Comparison of ENCODE assay signal across 22 mouse cellular contexts in genomic region chr1:39857448-39857820, GRCm38 (mm10). TPM values are rescaled to one million over a fixed set of nuclear protein-coding genes. Genes with fewer than 3 reads are reported as not detected.
DNase-seq lines count a peak whose midpoint lies in the region.
"Had no signal": no experiment of that assay in that cellular context is flagged by ENCODE, and none has a peak within 500 bp of the region (broad histone marks: within the 10 kb centered on the region; RNA-seq: fewer than 3 reads in every experiment).

No protein-coding gene starts in this region.

- WGBS in heart, embryonic 10.5 days = 82% methylated on average over 6 of the region's 6 CpGs

- H3K9me3 ChIP-seq in heart, embryonic 10.5 days = no peaks in the 10 kb centered on the region
- H3K9me3 ChIP-seq: limb, embryonic 12.5 days; liver, embryonic 13.5 days; lung, embryonic 15.5 days; midbrain, embryonic 13.5 days had no signal

- no peaks in the 10 kb centered on the region for H3K27me3 ChIP-seq in heart, embryonic 10.5 days (ENCODE audit: insufficient read depth, poor library complexity, severe bottlenecking)
- H3K27me3 ChIP-seq: limb, embryonic 12.5 days; lung, embryonic 15.5 days; midbrain, embryonic 13.5 days had no signal

- peak overlapping the region; percentile 59 for H3K27ac ChIP-seq in heart, embryonic 10.5 days
- H3K27ac ChIP-seq: gastrocnemius, adult 2 months; left cerebral cortex, adult 2 months; limb, embryonic 12.5 days; liver, embryonic 13.5 days; lung, embryonic 15.5 days; midbrain, embryonic 13.5 days had no signal

- DNase-seq in heart, embryonic 10.5 days (ENCODE audit: low spot score) = no peak
- no peak for DNase-seq in heart, adult 8-10 months (ENCODE audit: low spot score)
- DNase-seq in left cerebral cortex, postnatal 4 days = peak; percentile 23
- no peak for DNase-seq in left cerebral cortex, adult 18-20 months (ENCODE audit: low spot score in 2 of 2)
- DNase-seq in cerebellum, adult 9-11 months = peak; percentile 81
- DNase-seq in urinary bladder, postnatal 14 days (ENCODE audit: low spot score) = no peak
- no peak for DNase-seq in right cerebral cortex, postnatal 4 days
- DNase-seq: adrenal gland, postnatal 36 days; B cell, adult 2 months; gastrocnemius, adult 2 months; heart, postnatal 4 days; kidney, adult 2 months; kidney, postnatal 14 days; liver, embryonic 13.5 days; retina, postnatal 1 day had no signal

- intact Hi-C loops in left cerebral cortex, postnatal 4 days (cut with DNase I) = no loop called here

- H3K36me3 ChIP-seq in heart, embryonic 10.5 days = no peaks in the 10 kb centered on the region
- H3K36me3 ChIP-seq: limb, embryonic 12.5 days; liver, embryonic 13.5 days; lung, embryonic 15.5 days; midbrain, embryonic 13.5 days had no signal

- H3K4me1 ChIP-seq in heart, embryonic 10.5 days = peaks cover 35% of the 10 kb centered on the region
- H3K4me1 ChIP-seq: lung, embryonic 15.5 days; midbrain, embryonic 13.5 days had no signal

- no peak overlapping the region for H3K4me3 ChIP-seq in heart, embryonic 10.5 days
- H3K4me3 ChIP-seq: gastrocnemius, adult 2 months; left cerebral cortex, adult 2 months; limb, embryonic 12.5 days; liver, embryonic 13.5 days; lung, embryonic 15.5 days; midbrain, embryonic 13.5 days had no signal

RNA-seq across cellular contexts. Expression of gene Map4k4, which starts 43.3 kb away (rescaled TPM):
- 19.0 and 24.7 TPM in 2 replicates for polyA plus RNA-seq in heart, embryonic 10.5 days (2016; fragmentation: Nextera tagmentation; extraction: Ambion mirVana)
- 100 to 1,000 TPM in 3 of 4 experiments, 10 to 100 TPM in 1; 98.5 to 135 (median 109) TPM for total RNA-seq in heart, adult 8-10 months (2022)
- 100 to 1,000 TPM; 374 to 381 TPM for total RNA-seq in left cerebral cortex, postnatal 4 days (2021)
- 10 to 100 TPM; 87.1 to 95.0 TPM for total RNA-seq in left cerebral cortex, adult 18-20 months (2021)

RNA-seq across cellular contexts. Expression of gene Gm3646, which starts 52.3 kb away (rescaled TPM):
- polyA plus RNA-seq in heart, embryonic 10.5 days (2016; fragmentation: Nextera tagmentation; extraction: Ambion mirVana) = 0.63 and 1.2 TPM in 2 replicates
- 10 to 100 TPM in 2 of 4 experiments, 1 to 10 TPM in 2; 7.6 to 12.8 (median 10.7) TPM for total RNA-seq in heart, adult 8-10 months (2022)
- total RNA-seq in left cerebral cortex, postnatal 4 days (2021) = not detected
- total RNA-seq in left cerebral cortex, adult 18-20 months (2021) = not detected
- total RNA-seq: adrenal gland, postnatal 36 days; granulocyte monocyte progenitor cell, adult 5-6 weeks; left cerebral cortex, adult 2 months; neutrophil, adult 5-6 weeks had no signal
- polyA plus RNA-seq: forebrain, embryonic 14.5 days; kidney, adult 2 months; limb, embryonic 12.5 days; liver, embryonic 13.5 days; lung, embryonic 15.5 days; midbrain, embryonic 13.5 days had no signal

Comparison
In these comparisons a context has a peak if more than half of its experiments do, and no peak if none do; other contexts are left out.
1. DNase-seq: peak in left cerebral cortex, postnatal 4 days (single experiment) and cerebellum, adult 9-11 months (single experiment); none in heart, embryonic 10.5 days (single experiment), heart, adult 8-10 months (single experiment), left cerebral cortex, adult 18-20 months (0 of 2), urinary bladder, postnatal 14 days (single experiment) and right cerebral cortex, postnatal 4 days (single experiment).
2. RNA of gene Gm3646, which starts 52.3 kb away (total RNA-seq): 7.6 to 12.8 TPM in heart, adult 8-10 months; not detected in left cerebral cortex, postnatal 4 days and not detected in left cerebral cortex, adult 18-20 months; every median in the first group is over 4 times any median in the second.